Mouse (Mus musculus) granulocyte monocyte progenitor cell, adult 5-6 weeks (primary cell): ENCODE results near the gene Cited2. TPM values are rescaled to one million over a fixed set of nuclear protein-coding genes. Genes with fewer than 3 reads are reported as not detected.

Experiments used
- ATAC-seq: replicated peaks from 2 replicates; pipeline ENCODE4 v1.8.0; 2016; ENCODE audit warnings: mild to moderate bottlenecking, moderate TSS enrichment, inconsistent platforms; ENCODE audit not compliant: poor library complexity, severe bottlenecking
- total RNA-seq, 2 experiments: library from RNA; stranded (forward) in 1 of 2; stranded (reverse) in 1 of 2; fragments of 200-712, 200-1000 nt in 1 of 2; fragments of >200 nt in 1 of 2; fragmentation: Nextera tagmentation in 1 of 2; gene quantifications; 2 replicates each; pipeline ENCODE4 v1.2.3; 2014 to 2017

Cited2 gene
- 96.5 and 128 TPM in 2 replicates for total RNA-seq (2014; fragmentation: Nextera tagmentation)
- 50.0 and 64.9 TPM in 2 replicates for total RNA-seq (2017)

DNA sequence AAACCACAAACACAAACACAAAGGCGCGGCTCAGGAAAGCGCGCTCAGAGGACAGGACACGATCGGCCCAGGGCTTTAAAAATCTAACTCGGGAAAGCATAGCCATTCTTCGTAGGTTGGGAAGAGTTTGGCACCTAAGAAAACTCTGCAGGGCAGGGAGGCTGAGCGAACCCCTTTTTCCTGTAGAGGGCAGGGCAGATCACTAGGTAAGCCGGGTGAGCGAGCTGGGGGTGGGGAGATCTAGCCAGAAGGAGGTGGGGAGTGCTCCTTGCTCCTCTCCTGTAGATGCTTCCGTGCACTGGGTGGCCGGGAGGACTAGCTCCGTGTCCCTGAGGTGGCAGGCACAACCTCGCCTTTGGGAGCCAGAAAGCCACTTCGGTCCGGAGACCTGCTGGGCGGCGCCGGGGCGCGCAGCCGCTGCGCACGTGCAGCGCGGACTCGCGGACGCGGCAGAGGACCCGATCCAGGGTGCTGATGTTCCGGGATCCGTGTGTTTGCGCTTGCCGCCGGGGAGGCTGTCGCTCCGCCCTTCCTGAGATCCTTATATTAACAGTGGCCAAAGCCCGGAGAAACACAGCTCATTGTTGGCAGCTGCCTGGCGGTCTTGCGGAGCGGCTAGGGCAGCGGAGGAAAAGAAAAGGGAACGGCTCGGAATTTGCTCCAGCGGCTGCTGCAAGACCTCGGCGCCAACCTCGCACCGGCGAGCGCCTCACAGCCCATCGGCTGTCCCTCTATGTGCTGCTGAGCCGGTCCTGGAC, at the start of gene Cited2:
Gene Cited2 (plus strand): TSS at position 566 of the 758 bp plus-strand sequence.
- peak; percentile 45 for ATAC-seq

DNA sequence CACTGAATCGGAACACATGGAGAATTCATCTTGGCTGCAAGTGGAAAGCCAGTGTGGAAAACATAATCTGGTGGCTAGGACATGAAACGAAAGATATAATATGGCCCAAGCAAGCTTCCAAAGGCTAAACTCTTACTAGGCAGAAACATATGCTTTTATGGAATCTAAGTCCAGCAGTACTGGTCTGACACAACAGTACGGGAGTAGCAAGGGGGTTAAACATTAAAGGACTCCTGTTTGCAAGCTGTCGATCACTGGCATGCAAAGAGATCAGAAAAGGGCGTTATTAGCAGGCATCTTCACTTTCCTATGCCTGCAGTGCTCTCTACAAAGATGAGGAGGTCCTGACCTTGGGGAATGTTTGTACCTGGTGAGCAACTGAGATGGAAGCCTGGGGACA, 48.6 kb upstream of the Cited2 start:
- ATAC-seq, result no peak

DNA sequence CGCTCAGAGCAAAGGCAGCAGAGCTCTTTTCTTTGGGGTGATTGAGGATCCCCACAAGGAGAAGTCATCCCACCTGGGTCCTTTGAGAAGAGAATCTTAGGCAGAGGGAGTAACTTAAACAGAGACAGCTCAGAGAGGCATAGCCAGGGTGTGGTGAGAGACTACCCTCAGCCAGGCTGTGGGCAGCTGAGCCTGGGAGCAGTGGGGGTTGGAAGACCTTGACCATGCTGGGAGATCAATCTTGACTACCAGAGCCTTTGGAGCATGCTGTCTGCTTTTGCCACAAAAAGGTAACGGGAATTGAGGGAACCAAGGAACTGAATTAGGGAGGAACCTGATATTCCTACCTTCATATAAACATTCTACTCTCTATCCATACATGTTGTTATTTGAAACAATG, 48.1 kb upstream of the Cited2 start:
- no peak for ATAC-seq

DNA sequence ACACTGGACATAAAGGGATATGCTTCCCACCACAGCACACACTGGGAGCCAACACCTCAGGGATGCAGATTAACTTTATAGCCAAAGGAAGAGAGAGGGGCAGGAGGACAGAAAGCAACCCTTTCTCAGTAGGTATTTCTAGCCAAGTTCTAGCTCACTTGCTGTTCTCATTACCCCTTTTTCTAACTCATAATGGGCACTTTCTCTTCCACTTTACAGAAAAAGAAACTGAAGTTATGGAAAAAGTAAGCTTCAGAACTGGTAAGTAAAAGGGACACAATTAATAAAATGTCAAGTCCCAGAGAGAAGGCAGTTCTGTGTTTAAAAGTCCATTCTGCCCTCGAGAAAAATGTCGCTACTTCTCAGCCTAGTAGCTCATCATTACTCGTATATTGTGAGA, 46.6 kb upstream of the Cited2 start:
- ATAC-seq, result peak; percentile 52

DNA sequence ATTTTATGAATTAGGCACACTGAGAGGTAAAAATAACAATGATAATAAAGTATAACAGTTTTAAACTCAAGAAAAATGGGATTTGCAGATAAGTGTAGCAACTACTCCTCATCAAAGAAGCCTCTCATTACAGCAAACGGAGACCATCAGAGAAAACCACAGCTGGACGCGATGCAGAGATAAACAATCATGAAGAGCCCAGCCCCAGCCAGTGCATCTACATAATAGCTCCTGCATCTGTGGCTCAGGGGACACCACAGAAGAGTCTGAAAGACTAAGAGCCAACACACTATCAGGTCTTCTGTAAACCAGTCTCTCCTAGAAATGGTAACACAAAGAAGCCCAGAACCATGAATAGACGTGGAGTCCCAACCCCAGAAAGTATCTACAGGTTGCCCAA, 45.7 kb upstream of the Cited2 start:
- ATAC-seq, result no peak

DNA sequence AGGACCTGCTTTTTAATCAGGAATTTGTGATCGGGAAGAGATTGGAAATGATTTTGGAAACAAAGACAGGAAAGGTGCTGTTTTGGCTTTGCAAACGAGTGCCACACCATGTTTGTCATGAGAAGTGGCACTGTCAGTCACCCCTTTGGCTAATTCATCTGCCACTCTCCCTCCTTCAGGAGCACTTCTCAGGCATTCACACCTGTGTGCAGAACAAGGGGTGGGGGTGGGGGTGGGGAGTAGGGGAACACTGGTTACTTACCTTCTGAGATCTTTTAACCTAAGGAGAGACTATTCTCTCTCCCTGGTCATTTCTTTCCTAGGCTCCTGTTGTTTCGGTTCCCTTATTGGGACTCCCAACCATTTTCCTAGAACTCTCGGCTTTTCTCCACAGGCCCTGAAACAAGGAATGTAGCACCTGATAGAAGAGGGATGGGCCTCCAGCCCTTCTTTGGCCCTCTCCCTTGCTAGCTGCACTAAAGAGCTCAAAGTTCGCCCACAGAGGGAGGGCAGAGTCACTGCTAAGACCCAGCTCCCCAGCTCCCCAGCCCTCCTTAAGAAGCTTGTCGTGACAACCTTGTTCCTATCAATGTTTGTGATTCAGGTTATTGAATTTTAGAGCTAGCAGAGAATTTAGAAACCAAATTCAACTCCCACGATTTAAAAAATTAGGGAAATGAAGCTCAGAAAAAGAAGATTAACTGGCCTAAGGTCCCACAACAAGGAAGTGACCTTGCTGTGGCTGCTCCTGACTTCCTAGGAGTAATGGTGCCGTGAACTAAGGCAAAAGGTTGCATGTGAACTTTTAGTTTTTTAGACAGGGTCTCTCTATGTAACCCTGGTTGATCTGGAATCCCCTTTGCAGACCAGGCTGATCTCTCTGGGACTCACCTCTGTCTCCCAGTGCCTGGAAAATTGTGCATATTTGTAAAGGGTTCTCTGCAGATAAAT, 42.3 kb upstream of the Cited2 start:
- no peak for ATAC-seq

DNA sequence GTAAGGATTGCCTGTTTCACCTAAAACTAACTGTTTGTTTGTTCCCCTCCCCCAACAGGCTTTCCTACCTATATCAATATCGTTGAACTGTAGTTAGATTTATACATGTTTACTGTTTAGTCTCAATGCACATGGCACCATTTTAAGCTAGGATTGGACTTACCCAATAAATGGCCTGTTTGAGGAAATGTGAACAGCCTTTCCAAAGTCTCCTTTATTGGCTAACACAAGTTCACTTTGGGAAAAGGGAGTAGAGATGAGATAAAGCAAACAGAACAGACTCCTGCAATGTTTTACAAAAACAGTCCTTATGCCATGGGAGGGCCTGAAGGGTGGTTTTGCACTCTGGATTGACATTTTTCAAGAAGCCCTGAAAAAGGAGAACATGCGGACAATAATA, 41.6 kb upstream of the Cited2 start:
- no peak for ATAC-seq

DNA sequence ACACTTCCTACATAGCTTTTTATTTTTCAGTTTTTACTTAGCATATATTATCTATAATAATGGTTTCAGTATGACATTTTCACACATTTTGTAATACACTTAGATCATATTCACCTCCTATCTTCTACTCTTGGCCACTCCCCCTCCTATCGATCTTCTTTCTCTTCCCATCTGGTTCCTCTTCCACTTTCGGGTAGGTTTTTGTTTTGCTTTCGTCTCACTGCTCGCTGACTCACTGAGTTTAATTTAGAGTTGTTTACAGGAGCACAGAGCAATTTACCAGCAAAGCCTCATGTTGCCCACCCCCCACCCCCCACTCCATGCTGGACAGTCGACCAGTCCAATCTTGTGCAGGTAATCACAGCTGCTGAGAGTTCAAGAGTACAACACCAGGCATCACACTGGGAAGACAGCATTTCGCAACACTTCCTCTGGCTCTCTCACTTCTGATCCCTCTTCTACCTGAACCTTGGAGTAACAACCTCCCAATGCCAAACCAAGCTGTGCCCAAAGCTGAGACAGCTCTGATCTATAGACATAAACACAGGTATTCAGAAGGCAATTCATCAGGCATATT, 39.1 kb upstream of the Cited2 start:
- peak; percentile 97 for ATAC-seq

DNA sequence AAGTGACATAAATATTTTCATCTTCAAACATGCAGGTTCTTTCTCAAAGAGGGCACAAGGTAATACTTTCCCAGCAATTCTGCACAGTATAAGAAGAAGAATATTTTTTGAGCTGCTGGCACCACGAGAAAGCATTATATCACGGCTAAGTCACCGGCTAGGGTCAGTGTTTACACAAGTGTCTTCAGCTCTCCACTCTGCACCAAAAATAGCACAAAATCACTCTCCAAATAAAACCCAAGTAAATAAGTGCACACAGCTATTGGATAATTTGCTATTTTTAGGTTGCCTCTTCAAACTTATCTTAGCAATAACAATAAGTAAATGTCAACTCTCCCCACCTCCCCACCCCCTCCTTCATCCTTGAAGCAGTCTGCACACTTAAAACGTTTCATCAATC, 33.2 kb upstream of the Cited2 start:
- ATAC-seq, result no peak

DNA sequence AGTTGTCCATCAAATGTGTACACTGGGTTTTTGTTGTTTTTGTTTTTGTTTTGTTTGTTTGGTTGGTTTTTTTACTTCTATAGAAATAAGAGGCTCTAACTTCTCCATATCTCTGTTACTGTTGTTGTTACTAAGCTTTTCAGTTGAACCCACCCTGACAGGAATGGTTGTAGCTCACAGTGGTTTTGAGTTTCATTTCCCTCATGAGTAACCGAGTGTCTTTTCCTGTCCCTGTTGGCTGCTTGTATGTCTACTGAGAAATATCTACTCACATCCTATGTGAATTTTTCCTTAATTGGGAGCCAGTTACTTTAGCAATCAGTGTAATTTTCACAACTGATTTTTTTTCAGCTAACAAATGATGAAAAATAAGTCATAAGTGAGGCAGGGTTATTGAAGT, 31.3 kb upstream of the Cited2 start:
- ATAC-seq, result peak; percentile 91

DNA sequence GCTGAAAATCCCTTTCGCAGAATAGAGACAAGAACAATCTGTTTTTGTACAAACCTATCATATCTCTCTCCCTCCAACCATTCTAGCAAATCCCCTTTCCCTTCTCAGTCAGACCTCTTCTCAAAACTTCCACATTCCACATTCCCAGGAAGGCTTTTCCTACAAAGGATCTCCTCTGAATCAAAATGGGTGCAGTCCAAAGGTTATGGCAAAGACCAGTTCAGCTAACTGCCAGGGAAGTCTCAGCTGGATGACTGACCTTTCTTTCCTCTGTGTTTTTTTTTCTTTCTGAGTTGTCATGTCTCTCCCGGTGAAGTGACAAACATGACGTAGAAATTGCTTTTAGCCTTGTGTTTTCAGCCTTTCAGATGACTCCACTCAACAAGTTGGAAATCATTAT, 27.2 kb upstream of the Cited2 start:
- no peak for ATAC-seq

DNA sequence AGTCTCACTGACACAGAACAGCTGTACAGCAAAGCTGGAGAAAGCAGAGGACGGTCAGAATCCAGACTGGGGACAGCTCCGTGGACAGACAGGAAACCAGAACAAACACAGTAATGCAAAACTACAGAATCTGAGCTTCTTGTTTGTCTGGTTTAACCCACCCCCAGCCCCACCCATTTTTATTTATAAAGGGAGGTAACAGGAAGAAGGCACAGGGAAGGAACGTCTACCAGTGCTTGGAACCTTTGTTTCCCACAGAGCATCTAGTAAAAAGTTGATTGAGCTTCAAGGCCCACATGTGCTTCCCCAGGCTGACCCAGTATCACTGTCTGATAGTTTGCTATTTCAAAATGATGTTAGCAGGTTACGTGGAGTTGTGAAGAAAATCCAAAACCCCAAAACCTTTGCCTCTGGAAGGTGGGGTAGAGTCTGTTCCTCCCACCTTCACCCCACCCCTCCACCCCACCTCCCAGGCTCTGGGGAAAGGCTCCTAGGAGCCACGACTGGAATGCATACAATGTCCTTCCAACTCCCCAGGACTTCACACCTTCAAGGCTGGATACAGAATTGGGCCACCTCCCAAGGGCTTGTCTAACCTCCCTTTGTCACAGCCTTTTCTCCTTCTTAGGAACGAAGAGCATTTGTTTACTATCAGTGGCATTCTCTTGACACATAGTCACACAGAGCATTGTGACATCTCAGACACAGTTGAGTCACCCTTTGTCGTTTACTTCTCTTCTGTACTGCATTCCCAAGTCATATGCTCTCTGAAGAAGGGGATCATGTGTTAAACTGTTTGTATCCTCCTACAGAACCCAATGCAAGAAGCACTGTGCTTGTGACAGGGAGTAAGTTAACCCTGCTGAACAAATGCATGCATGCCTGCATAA, 25.4 kb upstream of the Cited2 start:
- peak; percentile 69 for ATAC-seq

DNA sequence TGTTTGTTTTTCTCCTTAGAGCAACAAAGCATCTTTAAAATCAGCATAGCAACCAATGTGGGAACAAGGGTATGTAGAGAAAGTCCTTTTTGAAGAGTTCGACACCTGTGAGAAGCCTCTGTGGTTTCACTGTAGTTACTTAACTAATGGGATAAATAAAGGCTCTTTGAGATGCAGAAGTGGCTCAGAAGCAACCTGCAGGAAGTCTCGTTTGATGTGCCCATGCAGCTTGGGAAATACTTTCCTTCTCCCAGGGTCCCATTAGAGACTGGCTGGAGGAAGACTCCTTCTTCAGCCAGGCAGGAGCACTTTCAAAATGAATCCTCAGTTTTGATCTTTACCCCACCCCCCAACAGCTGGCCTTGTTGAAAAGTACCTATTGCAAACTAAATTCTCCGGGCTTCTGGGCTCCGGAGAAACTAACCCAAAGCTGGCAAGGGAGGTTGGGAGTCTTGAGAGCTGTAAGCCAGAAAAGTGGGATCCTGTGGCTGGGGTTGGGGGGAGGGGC, 17.5 kb upstream of the Cited2 start:
- ATAC-seq, result peak; percentile 95

DNA sequence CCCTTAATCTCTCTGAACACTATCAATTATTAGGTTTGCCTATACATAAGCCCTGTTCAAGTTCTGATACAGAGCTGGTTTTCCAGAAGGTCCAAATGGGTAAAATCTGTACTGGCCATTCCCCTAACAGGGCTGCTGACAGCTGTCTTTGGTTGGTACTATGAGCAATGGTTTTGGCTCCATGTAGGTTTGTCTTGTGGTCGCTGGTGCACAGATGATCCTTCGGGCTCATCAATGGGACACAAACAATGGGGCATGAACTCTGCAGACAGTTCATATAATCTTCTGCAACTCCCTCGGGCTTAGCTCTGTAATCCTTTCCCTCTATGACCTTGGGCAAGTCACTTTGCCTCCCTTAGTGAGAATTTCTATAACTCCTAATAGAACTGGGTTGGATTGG, 12.3 kb upstream of the Cited2 start:
- no peak for ATAC-seq

DNA sequence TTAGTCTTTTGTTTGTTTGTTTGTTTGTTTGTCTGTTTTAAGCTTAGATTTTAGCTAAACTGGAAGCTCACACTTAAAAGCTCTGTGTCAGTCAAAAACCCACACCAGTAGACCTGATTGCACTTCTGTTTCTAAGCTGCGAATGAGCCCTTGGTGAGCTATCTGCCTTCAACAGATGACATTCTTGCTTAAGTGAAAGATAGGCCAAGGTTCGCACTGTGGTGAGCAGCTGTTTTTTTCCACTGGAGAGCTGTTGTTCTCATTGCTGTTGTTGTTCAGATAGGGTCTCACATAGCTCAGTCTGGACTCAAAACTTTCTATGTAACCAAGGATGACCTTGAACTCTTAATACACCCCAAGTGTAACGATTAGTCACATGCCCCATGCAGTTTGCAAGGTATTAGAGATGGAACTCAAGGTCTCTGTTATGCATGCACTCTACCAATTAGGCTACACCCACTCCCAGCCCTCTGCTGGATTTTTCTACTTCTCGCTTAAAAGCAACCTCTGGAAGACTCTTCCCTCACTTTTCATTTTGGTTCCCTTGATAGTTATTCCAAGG, 3.9 kb upstream of the Cited2 start:
- ATAC-seq, result no peak

DNA sequence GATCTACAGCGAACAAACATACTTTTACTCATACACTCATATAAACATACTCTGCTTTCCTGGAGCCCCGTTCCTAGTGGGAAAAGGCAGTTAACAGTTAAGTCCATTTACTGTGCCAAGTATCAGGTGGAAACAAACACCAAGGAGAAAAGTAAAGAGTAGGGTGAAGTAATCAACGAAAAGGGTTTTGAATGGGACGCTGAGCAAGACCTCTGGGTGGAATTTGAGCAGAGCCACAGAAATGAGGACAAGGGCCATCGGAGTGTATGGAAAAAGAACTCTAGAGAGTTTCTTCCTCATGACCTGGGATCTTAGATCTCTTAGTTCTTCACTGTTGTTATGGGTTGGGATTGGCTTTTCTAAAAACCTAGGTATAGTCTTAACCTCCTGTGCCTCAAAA, 3.4 kb upstream of the Cited2 start:
- no peak for ATAC-seq

DNA sequence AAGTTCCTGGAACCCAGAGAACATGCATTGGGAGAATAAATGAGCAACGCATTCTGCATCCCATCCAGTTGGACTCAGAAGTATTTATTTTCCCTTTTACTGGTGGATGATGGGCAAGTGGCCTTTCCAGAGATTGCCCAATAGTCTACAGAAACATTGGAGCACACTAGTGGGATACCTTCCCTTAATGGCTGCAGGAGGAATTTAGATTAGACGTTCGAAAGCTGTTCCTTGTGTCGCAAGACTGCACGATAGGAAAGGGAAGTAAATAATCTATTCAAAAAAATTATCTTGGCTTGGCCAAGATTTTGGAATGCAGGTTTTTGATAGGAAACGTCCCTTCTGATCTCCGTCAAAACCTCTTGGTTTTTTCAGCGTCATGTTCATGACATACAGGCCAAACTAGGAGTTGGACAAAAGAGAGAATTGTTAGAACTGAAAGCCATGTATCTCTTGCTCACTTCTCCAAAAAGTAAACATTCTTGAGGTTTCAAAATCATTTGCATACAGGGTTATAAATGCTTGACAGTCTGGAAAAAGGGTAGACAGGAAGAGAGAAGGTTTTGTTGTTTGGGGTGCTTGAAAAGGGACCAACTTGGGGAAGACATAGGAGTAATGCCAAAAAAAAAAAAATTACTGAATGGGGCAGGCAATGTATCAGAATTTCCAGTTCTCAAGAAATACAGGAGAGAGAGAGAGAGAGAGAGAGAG, 2.0 kb upstream of the Cited2 start:
- no peak for ATAC-seq

DNA sequence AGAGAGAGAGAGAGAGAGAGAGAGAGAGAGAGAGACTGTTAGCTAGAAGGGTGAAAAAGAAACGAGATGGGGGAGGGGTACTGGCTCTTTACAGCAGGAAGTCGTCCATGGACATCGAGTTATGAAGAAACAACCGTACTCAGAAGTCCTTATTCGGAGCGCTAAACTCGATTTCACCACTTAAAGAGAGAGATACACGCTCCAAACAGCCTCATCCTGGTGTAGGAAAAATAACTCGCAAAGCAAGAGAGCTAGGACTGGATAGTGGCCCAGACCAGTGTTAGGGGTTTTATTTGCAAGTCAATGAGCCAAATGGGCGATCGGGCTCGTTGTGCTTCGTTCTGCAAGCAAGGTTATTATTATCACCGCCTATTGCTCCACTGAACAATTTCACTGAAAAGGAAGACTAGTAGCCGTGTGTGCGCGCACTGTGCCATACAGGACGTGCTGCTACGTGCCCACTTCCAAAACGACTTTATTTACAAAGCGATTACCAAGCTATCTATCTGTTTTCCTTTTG, 1.4 kb upstream of the Cited2 start:
- ATAC-seq, result peak; percentile 5; the same call in 1 of the 2 replicates

DNA sequence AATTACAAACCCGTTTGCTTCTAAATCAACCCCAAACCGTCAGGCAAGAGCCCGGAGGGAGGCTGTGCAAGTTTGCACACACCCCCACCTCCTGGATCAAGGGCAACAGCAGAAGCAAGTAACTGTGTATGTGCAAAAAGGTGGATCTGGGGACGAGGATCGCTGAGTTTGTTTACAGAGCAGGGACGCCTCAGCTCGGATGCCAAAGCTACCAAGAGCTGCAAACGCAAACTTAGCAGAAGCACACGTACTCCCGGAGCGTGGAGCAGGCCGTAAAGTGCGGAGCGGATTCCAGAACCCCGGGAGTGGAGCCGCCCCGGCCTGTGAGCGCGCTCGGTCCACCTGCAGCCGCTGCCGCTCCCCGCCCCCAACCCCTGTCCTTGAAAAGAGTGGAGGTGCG, 860 bp upstream of the Cited2 start:
- ATAC-seq, result peak; percentile 49
